Mouse (Mus musculus) gastrocnemius, postnatal 10 days (tissue): Measurements from ENCODE around the gene Ccdc70. TPM values are rescaled to one million over a fixed set of nuclear protein-coding genes. Genes with fewer than 3 reads are reported as not detected.
"Not testable (repeated sequence)": the region's sequence is repeated elsewhere in the genome, so short reads cannot be mapped to it uniquely, and the experiment has no call there.

Experiments used
- DNase-seq: peaks from one replicate; pipeline ENCODE4 v3.0.0; 2021; ENCODE audit warnings: mixed read lengths
- long read RNA-seq, 2 experiments: library from polyadenylated mRNA; stranded (forward); transcript quantifications; one replicate each; pipeline ENCODE4 v2.0.0; 2021
- total RNA-seq, 2 experiments: library from RNA; stranded (reverse); gene quantifications; 2 replicates each; pipeline ENCODE4 v1.2.3; 2021

Gene Ccdc70
- total RNA-seq = not detected
- long read RNA-seq, experiment 1 = 0 reads
- long read RNA-seq, experiment 2 = 0 reads

GRCm38 (mm10) chr8:21969475-21969874 is at the start of gene Ccdc70:
Gene Ccdc70, plus strand, starts transcription at chr8:21969775.
- no peak for DNase-seq

- DNase-seq = not testable (repeated sequence)
These were observed 38.8 kb upstream of the Ccdc70 start for GRCm38 (mm10) chr8:21930754-21931153.

GRCm38 (mm10) chr8:21932610-21933009 is 37.0 kb upstream of the Ccdc70 start, which contains the start of gene Defb15:
Gene Defb15, minus strand, starts transcription at chr8:21932710.
- no peak for DNase-seq

- not testable (repeated sequence) for DNase-seq
These were observed 31.5 kb upstream of the Ccdc70 start, which contains the start of gene Defb35 for GRCm38 (mm10) chr8:21938052-21938451. Gene Defb35, plus strand, starts transcription at chr8:21938352.

- DNase-seq = no peak
These were observed 23.1 kb upstream of the Ccdc70 start, which contains the start of gene Defb13 for GRCm38 (mm10) chr8:21946462-21946861. Gene Defb13, plus strand, starts transcription at chr8:21946762.

- DNase-seq = no peak
These were observed 22.1 kb upstream of the Ccdc70 start for GRCm38 (mm10) chr8:21947311-21948017.

- DNase-seq = peak; percentile 31
These were observed 14.3 kb upstream of the Ccdc70 start for GRCm38 (mm10) chr8:21955321-21955720.

- no peak for DNase-seq
These were observed 13.2 kb upstream of the Ccdc70 start for GRCm38 (mm10) chr8:21956336-21956735.

GRCm38 (mm10) chr8:21958414-21958813 is 11.2 kb upstream of the Ccdc70 start, which contains the start of gene Fam90a1a:
Gene Fam90a1a, plus strand, starts transcription at chr8:21958714.
- no peak for DNase-seq

GRCm38 (mm10) chr8:21966646-21967045 is 2.9 kb upstream of the Ccdc70 start:
- DNase-seq = no peak

- no peak for DNase-seq
These were observed 8.6 kb downstream of the Ccdc70 start for GRCm38 (mm10) chr8:21978193-21978592.

- no peak for DNase-seq
These were observed 12.2 kb downstream of the Ccdc70 start for GRCm38 (mm10) chr8:21981664-21982337.

- DNase-seq = peak; percentile 14
These were observed 22.6 kb downstream of the Ccdc70 start for GRCm38 (mm10) chr8:21992184-21992583.

GRCm38 (mm10) chr8:21995181-21995580 is 25.6 kb downstream of the Ccdc70 start:
- DNase-seq = no peak

- no peak for DNase-seq
These were observed 35.4 kb downstream of the Ccdc70 start for GRCm38 (mm10) chr8:22004750-22005522.

GRCm38 (mm10) chr8:22006423-22006822 is 36.8 kb downstream of the Ccdc70 start:
- no peak for DNase-seq

- DNase-seq = no peak
These were observed 39.8 kb downstream of the Ccdc70 start for GRCm38 (mm10) chr8:22009403-22009802.

- DNase-seq = no peak
These were observed 43.6 kb downstream of the Ccdc70 start for GRCm38 (mm10) chr8:22013034-22013707.

GRCm38 (mm10) chr8:22017731-22018130 is 48.2 kb downstream of the Ccdc70 start:
- DNase-seq = no peak

GRCm38 (mm10) chr8:22019498-22019897 is 49.9 kb downstream of the Ccdc70 start:
- no peak for DNase-seq

- DNase-seq = no peak
These were observed 52.7 kb downstream of the Ccdc70 start for GRCm38 (mm10) chr8:22022244-22022643.
